Mouse (Mus musculus) left cerebral cortex, adult 8-10 months (tissue): Measurements from ENCODE around the gene Faf1. TPM values are rescaled to one million over a fixed set of nuclear protein-coding genes. Genes with fewer than 3 reads are reported as not detected.

Source experiments
- DNase-seq, 2 experiments: peaks; one replicate each; pipeline ENCODE4 v3.0.0; 2022; ENCODE audit warnings: low spot score in 2 of 2
- total RNA-seq, 4 experiments: library from RNA; stranded (reverse); gene quantifications; 2 replicates each; pipeline ENCODE4 v1.2.4; 2022

Gene Faf1
- total RNA-seq, 4 experiments from 2014 or later: 25.6 to 27.4 (median 27.1) TPM

- no peak for DNase-seq
Observed at GRCm38 (mm10) chr4:109978068-109978857, 301.9 kb downstream of the Faf1 start.

GRCm38 (mm10) chr4:109978858-109979340 lies 302.5 kb downstream of the Faf1 start:
- no peak for DNase-seq

GRCm38 (mm10) chr4:109979461-109980320 lies 303.3 kb downstream of the Faf1 start:
- no peak for DNase-seq

- DNase-seq: no peak
Observed at GRCm38 (mm10) chr4:109980321-109981082, 304.1 kb downstream of the Faf1 start.

GRCm38 (mm10) chr4:109981083-109981870 lies 304.9 kb downstream of the Faf1 start:
- DNase-seq: no peak

- DNase-seq: no peak
Observed at GRCm38 (mm10) chr4:109981871-109982680, 305.7 kb downstream of the Faf1 start.

GRCm38 (mm10) chr4:109982681-109983265 lies 306.4 kb downstream of the Faf1 start:
- DNase-seq: no peak

- no peak for DNase-seq
Observed at GRCm38 (mm10) chr4:109983281-109984001, 307.1 kb downstream of the Faf1 start.

- no peak for DNase-seq
Observed at GRCm38 (mm10) chr4:109984011-109984411, 307.6 kb downstream of the Faf1 start.

- DNase-seq: no peak
Observed at GRCm38 (mm10) chr4:109984496-109985423, 308.4 kb downstream of the Faf1 start.

GRCm38 (mm10) chr4:109985424-109986172 lies 309.2 kb downstream of the Faf1 start:
- no peak for DNase-seq

- DNase-seq: no peak
Observed at GRCm38 (mm10) chr4:109986301-109986700, 309.9 kb downstream of the Faf1 start.

GRCm38 (mm10) chr4:109986748-109987355 lies 310.5 kb downstream of the Faf1 start:
- DNase-seq: no peak

GRCm38 (mm10) chr4:109987560-109988362 lies 311.4 kb downstream of the Faf1 start:
- no peak for DNase-seq

GRCm38 (mm10) chr4:109988411-109988810 lies 312.0 kb downstream of the Faf1 start:
- DNase-seq: no peak

GRCm38 (mm10) chr4:109989213-109989612 lies 312.8 kb downstream of the Faf1 start:
- no peak for DNase-seq
